Mouse (Mus musculus) neural tube, embryonic 15.5 days (tissue): ENCODE results near the gene Psmd9. TPM values are rescaled to one million over a fixed set of nuclear protein-coding genes. Genes with fewer than 3 reads are reported as not detected.
"Not testable (repeated sequence)": the region's sequence is repeated elsewhere in the genome, so short reads cannot be mapped to it uniquely, and the experiment has no call there.

Experiments used
- ATAC-seq: fragments of 200-750 bp; cut with Nextera tagmentation; 2 replicates; pipeline ENCODE4 v1.8.0; 2017; ENCODE audit warnings: mild to moderate bottlenecking, moderate TSS enrichment, moderate library complexity; ENCODE audit not compliant: low FRiP score
- H3K27ac ChIP-seq: fragments of 300-500 bp; sonication (generic); replicated peaks from 2 replicates; pipeline ENCODE4 v1.5.1; 2015; ENCODE audit warnings: mild to moderate bottlenecking, inconsistent platforms
- H3K27me3 ChIP-seq: fragments of 300-500 bp; sonication (generic); replicated peaks from 2 replicates; pipeline ENCODE4 v1.6.1; 2015; ENCODE audit warnings: inconsistent platforms
- H3K36me3 ChIP-seq: fragments of 300-500 bp; sonication (generic); 2 replicates; pipeline ENCODE4 v1.6.1; 2015; ENCODE audit warnings: inconsistent platforms
- H3K4me1 ChIP-seq: fragments of 300-500 bp; sonication (generic); 2 replicates; pipeline ENCODE4 v1.6.1; 2015; ENCODE audit warnings: inconsistent platforms
- H3K4me2 ChIP-seq: fragments of 300-500 bp; sonication (generic); 2 replicates; pipeline ENCODE4 v1.6.1; 2015; ENCODE audit warnings: inconsistent platforms, mild to moderate bottlenecking, moderate library complexity
- H3K4me3 ChIP-seq: fragments of 300-500 bp; sonication (generic); replicated peaks from 2 replicates; pipeline ENCODE4 v1.5.1; 2015; ENCODE audit warnings: mild to moderate bottlenecking, inconsistent platforms
- H3K9ac ChIP-seq: fragments of 300-500 bp; sonication (generic); replicated peaks from 2 replicates; pipeline ENCODE4 v1.6.1; 2015; ENCODE audit warnings: mild to moderate bottlenecking, inconsistent platforms
- H3K9me3 ChIP-seq: fragments of 300-500 bp; sonication (generic); replicated peaks from 2 replicates; pipeline ENCODE4 v1.6.1; 2016; ENCODE audit warnings: inconsistent platforms
- WGBS: fragments of 180-500 bp; shearing (Covaris S2); methylation state at CpG from one replicate; pipeline ENCODE4 v1.1.7; 2015; ENCODE audit warnings: mixed read lengths; 5-methylcytosine and 5-hydroxymethylcytosine counted together
- polyA plus RNA-seq: library from polyadenylated mRNA; unstranded; fragments of >200 nt; fragmentation: Nextera tagmentation; extraction: Ambion mirVana; gene quantifications from 2 replicates; pipeline ENCODE4 v1.2.1, GENCODE M21; 2015

Psmd9 gene
- polyA plus RNA-seq, 1 experiment from 2014 or later: 81.1 TPM

GRCm38 (mm10) chr5:123182651-123183050 lies 13.4 kb downstream of the Psmd9 start, which contains the start of gene Hpd:
TSS of gene Hpd (minus strand) at chr5:123182727.
- Histone ChIP-seq H3K27me3 (no peaks in the 10 kb centered on the region), H3K27ac (no peak within 1 kb of the TSS), H3K36me3 (no peaks in the 10 kb centered on the region), H3K9me3 (no peaks in the 10 kb centered on the region), H3K4me2 (no peak within 1 kb of the TSS), H3K4me3 (no peak within 1 kb of the TSS), H3K4me1 (no peaks in the 10 kb centered on the region), H3K9ac (no peak within 1 kb of the TSS)
- 86% methylated on average over 10 of the region's 10 CpGs for WGBS
- ATAC-seq: no peak

- H3K9ac ChIP-seq: no peak overlapping the region
- no peaks in the 10 kb centered on the region for H3K36me3 ChIP-seq
- no peaks in the 10 kb centered on the region for H3K4me1 ChIP-seq
- no peaks in the 10 kb centered on the region for H3K27me3 ChIP-seq
- ATAC-seq: no peak
- no peak overlapping the region for H3K4me2 ChIP-seq
- H3K4me3 ChIP-seq: no peak overlapping the region
- H3K9me3 ChIP-seq: no peaks in the 10 kb centered on the region
- no peak overlapping the region for H3K27ac ChIP-seq
- WGBS: 61% methylated on average over 6 of the region's 6 CpGs
Measured at GRCm38 (mm10) chr5:123185966-123186365, 16.8 kb downstream of the Psmd9 start.

GRCm38 (mm10) chr5:123187306-123187705 lies 18.1 kb downstream of the Psmd9 start:
- no peak overlapping the region for H3K9ac ChIP-seq
- no peak for ATAC-seq
- no peak overlapping the region for H3K4me3 ChIP-seq
- H3K9me3 ChIP-seq: no peaks in the 10 kb centered on the region
- 93% methylated on average over 3 of the region's 3 CpGs for WGBS
- H3K36me3 ChIP-seq: no peaks in the 10 kb centered on the region
- H3K27me3 ChIP-seq: no peaks in the 10 kb centered on the region
- H3K4me2 ChIP-seq: no peak overlapping the region
- H3K27ac ChIP-seq: no peak overlapping the region
- H3K4me1 ChIP-seq: no peaks in the 10 kb centered on the region

- Histone ChIP-seq H3K27ac (no peak overlapping the region), H3K27me3 (no peaks in the 10 kb centered on the region), H3K9ac (no peak overlapping the region), H3K9me3 (no peaks in the 10 kb centered on the region), H3K36me3 (no peaks in the 10 kb centered on the region), H3K4me2 (no peak overlapping the region), H3K4me3 (no peak overlapping the region), H3K4me1 (no peaks in the 10 kb centered on the region)
- no peak for ATAC-seq
- 83% methylated on average over 3 of the region's 3 CpGs for WGBS
Measured at GRCm38 (mm10) chr5:123190912-123191311, 21.7 kb downstream of the Psmd9 start.

- no peaks in the 10 kb centered on the region for H3K9me3 ChIP-seq
- no peak overlapping the region for H3K27ac ChIP-seq
- ATAC-seq: no peak
- 84% methylated on average over 6 of the region's 6 CpGs for whole genome bisulfite sequencing
- H3K27me3 ChIP-seq: no peaks in the 10 kb centered on the region
- no peak overlapping the region for H3K4me2 ChIP-seq
- H3K4me1 ChIP-seq: no peaks in the 10 kb centered on the region
- no peak overlapping the region for H3K4me3 ChIP-seq
- no peaks in the 10 kb centered on the region for H3K36me3 ChIP-seq
- no peak overlapping the region for H3K9ac ChIP-seq
Measured at GRCm38 (mm10) chr5:123191427-123191826, 22.2 kb downstream of the Psmd9 start.

GRCm38 (mm10) chr5:123192606-123193150 lies 23.5 kb downstream of the Psmd9 start:
- no peak for ATAC-seq
- Histone ChIP-seq H3K4me1 (no peaks in the 10 kb centered on the region), H3K9ac (no peak overlapping the region), H3K4me2 (no peak overlapping the region), H3K9me3 (no peaks in the 10 kb centered on the region), H3K36me3 (no peaks in the 10 kb centered on the region), H3K4me3 (no peak overlapping the region), H3K27ac (no peak overlapping the region), H3K27me3 (no peaks in the 10 kb centered on the region)
- WGBS: 50% methylated on average over 9 of the region's 9 CpGs

- no peak overlapping the region for H3K4me2 ChIP-seq
- H3K27ac ChIP-seq: no peak overlapping the region
- H3K9ac ChIP-seq: no peak overlapping the region
- H3K4me3 ChIP-seq: no peak overlapping the region
- WGBS: 88% methylated on average over 5 of the region's 5 CpGs
- H3K27me3 ChIP-seq: no peaks in the 10 kb centered on the region
- no peaks in the 10 kb centered on the region for H3K36me3 ChIP-seq
- ATAC-seq: no peak
- no peaks in the 10 kb centered on the region for H3K4me1 ChIP-seq
- H3K9me3 ChIP-seq: no peaks in the 10 kb centered on the region
Measured at GRCm38 (mm10) chr5:123193436-123193835, 24.2 kb downstream of the Psmd9 start.

- no peaks in the 10 kb centered on the region for H3K4me1 ChIP-seq
- no peak for ATAC-seq
- H3K4me3 ChIP-seq: no peak overlapping the region
- H3K36me3 ChIP-seq: no peaks in the 10 kb centered on the region
- no peak overlapping the region for H3K4me2 ChIP-seq
- no peak overlapping the region for H3K9ac ChIP-seq
- no peaks in the 10 kb centered on the region for H3K27me3 ChIP-seq
- 86% methylated on average over 6 of the region's 6 CpGs for WGBS
- no peak overlapping the region for H3K27ac ChIP-seq
- H3K9me3 ChIP-seq: no peaks in the 10 kb centered on the region
Measured at GRCm38 (mm10) chr5:123194856-123195255, 25.6 kb downstream of the Psmd9 start.

- 92% methylated on average over 16 of the region's 16 CpGs for WGBS
- Histone ChIP-seq H3K27ac (no peak overlapping the region), H3K4me3 (no peak overlapping the region), H3K4me1 (no peaks in the 10 kb centered on the region), H3K36me3 (no peaks in the 10 kb centered on the region), H3K9ac (no peak overlapping the region), H3K27me3 (no peaks in the 10 kb centered on the region), H3K4me2 (no peak overlapping the region), H3K9me3 (no peaks in the 10 kb centered on the region)
- ATAC-seq: no peak
Measured at GRCm38 (mm10) chr5:123195500-123196000, 26.3 kb downstream of the Psmd9 start.

GRCm38 (mm10) chr5:123196746-123197145 lies 27.5 kb downstream of the Psmd9 start:
- 73% methylated on average over 4 of the region's 4 CpGs for WGBS
- Histone ChIP-seq H3K4me3 (no peak overlapping the region), H3K36me3 (no peaks in the 10 kb centered on the region), H3K4me2 (no peak overlapping the region), H3K27ac (no peak overlapping the region), H3K27me3 (no peaks in the 10 kb centered on the region), H3K9ac (no peak overlapping the region), H3K4me1 (no peaks in the 10 kb centered on the region), H3K9me3 (no peaks in the 10 kb centered on the region)
- ATAC-seq: no peak

- no peak overlapping the region for H3K27ac ChIP-seq
- no peak overlapping the region for H3K9ac ChIP-seq
- H3K9me3 ChIP-seq: no peaks in the 10 kb centered on the region
- H3K4me2 ChIP-seq: no peak overlapping the region
- no peaks in the 10 kb centered on the region for H3K27me3 ChIP-seq
- no peaks in the 10 kb centered on the region for H3K4me1 ChIP-seq
- ATAC-seq: no peak
- WGBS: 94% methylated on average over 4 of the region's 4 CpGs
- H3K4me3 ChIP-seq: no peak overlapping the region
- H3K36me3 ChIP-seq: no peaks in the 10 kb centered on the region
Measured at GRCm38 (mm10) chr5:123198523-123198922, 29.3 kb downstream of the Psmd9 start.

- not testable (repeated sequence) for H3K4me1 ChIP-seq, H3K9me3 ChIP-seq, ATAC-seq, H3K36me3 ChIP-seq, H3K9ac ChIP-seq, H3K4me2 ChIP-seq, H3K27ac ChIP-seq, H3K27me3 ChIP-seq, H3K4me3 ChIP-seq
- WGBS: 88% methylated on average over 6 of the region's 7 CpGs
Measured at GRCm38 (mm10) chr5:123200816-123201522, 31.8 kb downstream of the Psmd9 start.
